Mouse (Mus musculus): ENCODE results near the gene Rfpl4.
"Not testable (repeated sequence)": the region's sequence is repeated elsewhere in the genome, so short reads cannot be mapped to it uniquely, and the experiment has no call there.

The Rfpl4 gene

GRCm38 (mm10) chr7:5080010-5080751 is 36.6 kb downstream of the Rfpl4 start, which contains the start of gene Epn1:
Gene Epn1, plus strand, starts transcription at chr7:5080235.
- DNase-seq, result peak; percentile 97

GRCm38 (mm10) chr7:5079365-5080009 is 37.3 kb downstream of the Rfpl4 start:
- DNase-seq, result not testable (repeated sequence)

- no peak for DNase-seq
These were observed 39.8 kb downstream of the Rfpl4 start for GRCm38 (mm10) chr7:5076931-5077330.

GRCm38 (mm10) chr7:5074984-5075383 is 41.8 kb downstream of the Rfpl4 start:
- no peak for DNase-seq

GRCm38 (mm10) chr7:5073586-5073985 is 43.2 kb downstream of the Rfpl4 start:
- DNase-seq, result no peak

DNA sequence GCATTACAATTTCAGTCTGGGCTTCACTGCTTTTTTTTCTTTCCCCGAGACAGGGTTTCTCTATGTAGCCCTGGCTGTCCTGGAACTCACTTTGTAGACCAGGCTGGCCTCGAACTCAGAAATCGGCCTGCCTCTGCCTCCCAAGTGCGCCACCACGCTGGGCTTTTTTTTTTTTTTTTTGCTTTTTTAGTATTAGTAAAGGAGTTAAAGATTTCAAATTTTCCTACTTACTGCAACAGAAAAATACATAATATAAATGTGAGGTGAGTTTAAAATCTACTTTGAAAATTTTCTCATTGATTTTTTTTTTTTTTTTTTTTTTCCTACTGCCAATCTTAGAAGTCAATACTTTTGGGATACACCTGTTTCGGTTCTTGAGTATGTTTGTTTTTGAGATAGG is 51.9 kb downstream of the Rfpl4 start:
- DNase-seq, result no peak

DNA sequence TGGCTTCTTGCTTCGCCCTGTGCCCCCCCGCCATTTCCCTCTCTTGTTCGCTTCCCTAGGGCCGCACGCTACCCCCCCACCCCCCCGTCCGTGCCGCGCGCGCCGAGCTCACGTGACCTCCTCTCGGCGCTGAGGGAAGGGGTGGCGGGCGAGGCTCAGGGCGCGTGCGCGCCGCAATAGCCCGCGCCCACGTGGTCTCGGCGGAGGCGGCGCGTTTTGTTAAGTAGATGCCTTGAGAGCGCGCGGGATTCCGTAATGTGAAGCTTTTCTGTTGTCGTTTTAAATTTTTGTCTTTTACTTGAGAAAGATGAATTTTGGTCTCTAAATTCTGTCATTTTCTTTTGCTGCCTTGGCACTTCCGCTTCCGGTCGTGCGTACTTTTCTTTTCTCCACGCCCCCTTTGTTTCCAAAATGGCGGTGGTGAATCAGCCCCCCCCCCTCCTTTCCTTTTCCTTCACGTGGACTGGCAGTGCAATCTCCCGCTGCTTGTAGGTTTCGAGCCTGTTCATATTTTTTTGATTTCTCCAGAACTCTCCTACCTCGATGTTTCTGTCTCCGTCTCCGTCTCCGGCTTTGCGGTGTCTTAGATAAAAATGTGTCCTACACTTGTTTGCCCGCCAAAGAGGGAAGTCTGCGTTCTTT is 54.3 kb downstream of the Rfpl4 start:
- DNase-seq, result no peak

DNA sequence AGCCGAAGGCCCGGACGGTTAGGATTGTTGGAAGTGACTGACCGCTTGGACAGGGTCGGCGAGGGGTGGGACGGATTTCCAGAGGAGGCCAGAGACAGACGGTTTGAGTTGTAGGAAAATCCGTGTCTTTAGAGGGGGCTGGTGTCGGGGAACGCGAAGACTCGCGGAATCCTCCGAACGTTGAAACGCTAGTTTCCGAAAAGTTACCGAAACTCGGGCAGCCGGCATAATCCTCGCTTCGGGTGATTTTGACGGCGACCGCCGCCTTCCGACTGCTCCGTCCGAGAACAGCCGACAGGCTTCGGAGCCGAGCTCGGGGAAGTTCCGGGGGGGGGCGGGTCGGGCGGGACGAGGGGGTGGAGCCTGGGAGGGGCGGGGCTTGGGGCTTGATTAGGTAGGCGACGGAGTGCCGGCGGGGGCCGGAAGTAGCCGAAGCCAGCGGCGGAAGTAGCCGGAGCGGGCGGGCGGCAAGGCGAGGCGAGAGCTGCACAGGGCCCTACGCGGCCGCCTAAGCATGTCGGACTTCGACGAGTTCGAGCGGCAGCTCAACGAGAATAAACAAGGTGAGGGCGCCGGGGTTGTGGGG is 54.9 kb downstream of the Rfpl4 start, which contains the start of gene U2af2:
U2af2 (plus strand) TSS at position 370 of the 586 bp plus-strand sequence.
- DNase-seq, result peak; percentile 93 to 94

GRCm38 (mm10) chr7:5060944-5061773 is 55.6 kb downstream of the Rfpl4 start:
- peak; percentile 99 for DNase-seq

GRCm38 (mm10) chr7:5060239-5060731 is 56.5 kb downstream of the Rfpl4 start:
- DNase-seq, result peak; percentile 89 to 93
